Comparison of ENCODE assay signal across 8 mouse cellular contexts in the genomic region with DNA sequence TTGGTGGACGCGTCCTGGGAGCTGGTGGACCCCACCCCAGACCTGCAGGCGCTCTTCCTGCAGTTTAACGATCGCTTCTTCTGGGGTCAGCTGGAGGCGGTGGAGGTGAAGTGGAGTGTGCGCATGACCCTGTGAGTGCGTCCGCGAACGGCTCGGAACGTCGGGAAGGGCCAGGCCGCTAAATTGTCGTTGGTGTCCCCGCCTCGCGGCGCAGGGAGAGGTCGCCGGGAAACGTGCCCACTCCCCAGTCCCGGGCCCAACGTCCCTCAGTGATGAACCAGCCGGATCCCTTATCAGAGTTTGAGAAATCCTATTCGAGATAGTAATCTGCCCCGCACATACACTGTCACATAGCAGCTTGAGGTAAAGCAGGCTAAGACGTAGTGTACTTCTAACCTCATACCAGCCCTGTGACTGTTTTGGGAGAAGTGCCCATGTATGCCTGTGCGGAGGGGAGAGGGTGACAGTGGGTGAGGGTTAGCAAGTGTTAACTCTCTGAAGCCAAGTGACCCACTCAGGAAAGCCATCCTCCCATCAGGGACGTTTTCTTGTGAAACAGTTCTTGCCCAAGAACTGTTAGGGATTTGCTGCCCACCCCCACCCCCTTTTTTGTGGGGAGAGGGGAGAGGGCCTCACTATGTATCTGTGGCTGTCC. TPM values are rescaled to one million over a fixed set of nuclear protein-coding genes. Genes with fewer than 3 reads are reported as not detected.
A peak's percentile ranks its signal among the peaks of the same experiment; 100 is the strongest.
DNase-seq lines count a peak whose midpoint lies in the region; ATAC-seq lines count a peak whose summit lies in the region.

No protein-coding gene starts in this region.

- H3K4me3 ChIP-seq in kidney, embryonic 15.5 days (replicated peaks) = peak overlapping the region; percentile 89
- peak overlapping the region; percentile 100 for H3K4me3 ChIP-seq in forebrain, embryonic 16.5 days (replicated peaks; ENCODE audit: low read length)
- H3K4me3 ChIP-seq in macrophage (ENCODE audit: inconsistent target) = peak overlapping the region; percentile 56

- H3K4me1 ChIP-seq in kidney, embryonic 15.5 days = peaks cover 34% of the 10 kb centered on the region
- H3K4me1 ChIP-seq in forebrain, embryonic 16.5 days (replicated peaks; ENCODE audit: control insufficient read depth, insufficient read depth, low read length) = peaks cover 32% of the 10 kb centered on the region

- H3K27ac ChIP-seq in kidney, embryonic 15.5 days = peak overlapping the region; percentile 85
- peak overlapping the region; percentile 79; the same call in 1 of the 2 replicates for H3K27ac ChIP-seq in forebrain, embryonic 16.5 days (ENCODE audit: low read length)
- peak overlapping the region; percentile 17; the same call in 1 of the 2 replicates for H3K27ac ChIP-seq in macrophage

- no peak for ATAC-seq in kidney, embryonic 15.5 days (replicated peaks; ENCODE audit: low FRiP score)
- ATAC-seq in forebrain, embryonic 16.5 days = no peak

- peak overlapping the region; percentile 81 for H3K9ac ChIP-seq in kidney, embryonic 15.5 days
- peak overlapping the region; percentile 88 for H3K9ac ChIP-seq in forebrain, embryonic 16.5 days (replicated peaks; ENCODE audit: low read depth, low read length)

- peaks cover 68% of the 10 kb centered on the region for H3K36me3 ChIP-seq in kidney, embryonic 15.5 days
- peaks cover 29% of the 10 kb centered on the region for H3K36me3 ChIP-seq in forebrain, embryonic 16.5 days (ENCODE audit: control insufficient read depth, insufficient read depth)
- H3K36me3 ChIP-seq in macrophage (ENCODE audit: inconsistent target) = peaks cover 49% of the 10 kb centered on the region

- DNase-seq in kidney, adult 9 months = no peak
- peak; percentile 68 for DNase-seq in adipocyte (ENCODE audit: low spot score)
- DNase-seq in ovary, postnatal 14 days (ENCODE audit: low spot score) = no peak
- no peak for DNase-seq in frontal cortex, adult 2 months (ENCODE audit: extremely low spot score in 1 of 2, low spot score in 1 of 2)
- no peak for DNase-seq in natural killer cell, adult 2 months (ENCODE audit: low spot score in 2 of 2)

- 4% methylated on average over 31 of the region's 31 CpGs for WGBS in kidney, embryonic 15.5 days
- 6% methylated on average over 31 of the region's 31 CpGs for WGBS in forebrain, embryonic 16.5 days
- 2% methylated on average over 31 of the region's 31 CpGs for WGBS in macrophage (ENCODE audit: missing documents)

- H3K79me2 ChIP-seq in macrophage (ENCODE audit: inconsistent target) = peaks cover 87% of the 10 kb centered on the region

- no peaks in the 10 kb centered on the region for H3K9me3 ChIP-seq in kidney, embryonic 15.5 days (replicated peaks)
- no peaks in the 10 kb centered on the region for H3K9me3 ChIP-seq in forebrain, embryonic 16.5 days (ENCODE audit: control insufficient read depth, low read length)

- no peaks in the 10 kb centered on the region for H3K27me3 ChIP-seq in kidney, embryonic 15.5 days
- H3K27me3 ChIP-seq in forebrain, embryonic 16.5 days (replicated peaks; ENCODE audit: control insufficient read depth, insufficient read depth, low read length) = no peaks in the 10 kb centered on the region

- peak overlapping the region; percentile 99 for H3K4me2 ChIP-seq in kidney, embryonic 15.5 days
- H3K4me2 ChIP-seq in forebrain, embryonic 16.5 days (ENCODE audit: low read length) = peak overlapping the region; percentile 96

RNA-seq across cellular contexts. Expression of a gene that starts 0.7 kb away (rescaled TPM):
- 9.7 and 10.2 TPM in 2 replicates for polyA plus RNA-seq in kidney, embryonic 15.5 days (2015; fragmentation: Nextera tagmentation; extraction: Ambion mirVana)
- polyA plus RNA-seq in forebrain, embryonic 16.5 days (2015; fragmentation: Nextera tagmentation; extraction: Ambion mirVana) = 10.6 and 12.9 TPM in 2 replicates
- total RNA-seq in macrophage (2018; cell fraction: chromatin; rRNA removed) = 10 to 100 TPM in 25 of 26 experiments, 1 to 10 TPM in 1; 9.3 to 47.1 (median 27.5) TPM
- 10 to 100 TPM; 11.4 to 19.2 (median 15.5) TPM for total RNA-seq in macrophage (2018; cell fraction: cytosol; rRNA removed)
- total RNA-seq in macrophage (2018; cell fraction: nucleus; rRNA removed) = 10 to 100 TPM; 13.0 to 38.1 (median 27.0) TPM
- polyA plus RNA-seq in macrophage (2018) = 11.4 to 15.2 TPM (median 12.6 TPM) in 3 replicates
- polyA plus RNA-seq in frontal cortex, adult 2 months (2012; rRNA removed) = 17.3 and 18.0 TPM in 2 replicates

RNA-seq across cellular contexts. Expression of a gene that starts 0.9 kb away (rescaled TPM):
- polyA plus RNA-seq in kidney, embryonic 15.5 days (2015; fragmentation: Nextera tagmentation; extraction: Ambion mirVana) = 7.6 and 9.0 TPM in 2 replicates
- polyA plus RNA-seq in forebrain, embryonic 16.5 days (2015; fragmentation: Nextera tagmentation; extraction: Ambion mirVana) = 15.0 and 15.2 TPM in 2 replicates
- total RNA-seq in macrophage (2018; cell fraction: chromatin; rRNA removed) = 10 to 100 TPM in 17 of 26 experiments, 1 to 10 TPM in 9; 1.6 to 28.9 (median 11.0) TPM
- total RNA-seq in macrophage (2018; cell fraction: cytosol; rRNA removed) = 10 to 100 TPM; 10.7 to 27.2 (median 17.8) TPM
- 10 to 100 TPM in 24 of 26 experiments, 1 to 10 TPM in 2; 8.6 to 32.9 (median 17.3) TPM for total RNA-seq in macrophage (2018; cell fraction: nucleus; rRNA removed)
- polyA plus RNA-seq in macrophage (2018) = 8.3 to 14.5 TPM (median 12.6 TPM) in 3 replicates
- polyA plus RNA-seq in frontal cortex, adult 2 months (2012; rRNA removed) = 15.0 and 17.3 TPM in 2 replicates

RNA-seq across cellular contexts. Expression of a gene that starts 35.5 kb away (rescaled TPM):
- 52.7 and 53.3 TPM in 2 replicates for polyA plus RNA-seq in kidney, embryonic 15.5 days (2015; fragmentation: Nextera tagmentation; extraction: Ambion mirVana)
- 36.1 and 38.3 TPM in 2 replicates for polyA plus RNA-seq in forebrain, embryonic 16.5 days (2015; fragmentation: Nextera tagmentation; extraction: Ambion mirVana)
- 10 to 100 TPM in 14 of 26 experiments, 1 to 10 TPM in 12; 3.5 to 31.7 (median 11.6) TPM for total RNA-seq in macrophage (2018; cell fraction: chromatin; rRNA removed)
- total RNA-seq in macrophage (2018; cell fraction: cytosol; rRNA removed) = 10 to 100 TPM in 21 of 26 experiments, 1 to 10 TPM in 5; 7.1 to 16.9 (median 12.5) TPM
- total RNA-seq in macrophage (2018; cell fraction: nucleus; rRNA removed) = 10 to 100 TPM in 12 of 26 experiments, 1 to 10 TPM in 14; 4.6 to 30.9 (median 7.7) TPM
- 11.3 to 24.7 TPM (median 17.6 TPM) in 3 replicates for polyA plus RNA-seq in macrophage (2018)
- 17.2 and 18.1 TPM in 2 replicates for polyA plus RNA-seq in frontal cortex, adult 2 months (2012; rRNA removed)

RNA-seq across cellular contexts. Expression of a gene that starts 35.5 kb away (rescaled TPM):
- 101 and 114 TPM in 2 replicates for polyA plus RNA-seq in kidney, embryonic 15.5 days (2015; fragmentation: Nextera tagmentation; extraction: Ambion mirVana)
- polyA plus RNA-seq in forebrain, embryonic 16.5 days (2015; fragmentation: Nextera tagmentation; extraction: Ambion mirVana) = 92.7 TPM in 2 replicates
- 10 to 100 TPM; 13.0 to 86.1 (median 52.1) TPM for total RNA-seq in macrophage (2018; cell fraction: chromatin; rRNA removed)
- 10 to 100 TPM; 18.8 to 41.4 (median 26.3) TPM for total RNA-seq in macrophage (2018; cell fraction: cytosol; rRNA removed)
- total RNA-seq in macrophage (2018; cell fraction: nucleus; rRNA removed) = 10 to 100 TPM; 15.4 to 64.8 (median 37.3) TPM
- 34.0 to 66.4 TPM (median 41.8 TPM) in 3 replicates for polyA plus RNA-seq in macrophage (2018)
- 102 and 103 TPM in 2 replicates for polyA plus RNA-seq in frontal cortex, adult 2 months (2012; rRNA removed)

RNA-seq across cellular contexts. Expression of a gene that starts 50.7 kb away (rescaled TPM):
- polyA plus RNA-seq in kidney, embryonic 15.5 days (2015; fragmentation: Nextera tagmentation; extraction: Ambion mirVana) = 10.9 and 11.1 TPM in 2 replicates
- 21.3 and 21.8 TPM in 2 replicates for polyA plus RNA-seq in forebrain, embryonic 16.5 days (2015; fragmentation: Nextera tagmentation; extraction: Ambion mirVana)
- 1 to 10 TPM in 21 of 26 experiments, under 1 TPM in 5; 0.66 to 8.2 (median 4.0) TPM for total RNA-seq in macrophage (2018; cell fraction: chromatin; rRNA removed)
- total RNA-seq in macrophage (2018; cell fraction: cytosol; rRNA removed) = 10 to 100 TPM; 10.2 to 26.2 (median 15.4) TPM
- 10 to 100 TPM in 11 of 26 experiments, 1 to 10 TPM in 15; 4.6 to 20.1 (median 9.1) TPM for total RNA-seq in macrophage (2018; cell fraction: nucleus; rRNA removed)
- polyA plus RNA-seq in macrophage (2018) = 16.9 to 25.1 TPM (median 21.7 TPM) in 3 replicates
- polyA plus RNA-seq in frontal cortex, adult 2 months (2012; rRNA removed) = 55.8 and 61.7 TPM in 2 replicates

Comparison
In these comparisons a context has a peak if more than half of its experiments do, and no peak if none do; other contexts are left out.
1. H3K27ac ChIP-seq: peak in every context shown above with its lines; median percentile 85 in kidney, embryonic 15.5 days; 79 in forebrain, embryonic 16.5 days; 17 in macrophage.